Comparison of ENCODE assay signal across 8 mouse cellular contexts in the genomic region with DNA sequence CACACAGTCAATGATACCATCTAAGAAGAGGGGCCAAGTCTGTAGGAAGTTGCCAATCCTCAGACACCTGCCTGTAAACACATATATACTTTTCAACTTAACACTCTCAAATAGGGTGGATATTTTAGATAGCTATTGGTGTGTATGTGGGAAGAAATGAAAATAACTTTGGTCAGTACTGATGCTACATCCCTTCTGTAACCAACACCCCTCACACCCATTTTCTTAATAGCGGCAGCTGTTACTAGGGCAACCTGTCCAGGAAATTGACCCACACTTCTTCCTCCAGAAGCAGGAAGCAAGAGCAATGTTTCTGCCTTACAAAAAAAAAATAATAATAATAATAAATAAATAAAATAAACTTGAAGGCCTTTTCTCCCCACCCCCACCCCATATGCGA. TPM values are rescaled to one million over a fixed set of nuclear protein-coding genes. Genes with fewer than 3 reads are reported as not detected.
DNase-seq lines count a peak whose midpoint lies in the region; ATAC-seq and TF ChIP-seq lines count a peak whose summit lies in the region.

No protein-coding gene starts in this region.

- TF ChIP-seq CTCF in kidney, adult 2 months (conservative IDR thresholded peaks at IDR 0.05; ENCODE audit: insufficient read depth, insufficient read length, low read depth, low read length) = no peak
- no peak for TF ChIP-seq CTCF in bone marrow macrophage, adult 2 months (IDR thresholded peaks at IDR 0.05; ENCODE audit: low read depth, low read length)

- H3K4me3 ChIP-seq in kidney, adult 2 months (ENCODE audit: insufficient read depth, low read depth, low read length) = peak overlapping the region; percentile 74
- H3K4me3 ChIP-seq in bone marrow macrophage, adult 2 months (ENCODE audit: insufficient read depth, low read length) = peak overlapping the region; percentile 72
- H3K4me3 ChIP-seq in hindbrain, embryonic 15.5 days = peak overlapping the region; percentile 72
- H3K4me3 ChIP-seq in midbrain, embryonic 15.5 days = peak overlapping the region; percentile 82

- peaks cover 23% of the 10 kb centered on the region for H3K4me1 ChIP-seq in kidney, adult 2 months (ENCODE audit: control insufficient read depth, insufficient read depth, low read length)
- peaks cover 20% of the 10 kb centered on the region for H3K4me1 ChIP-seq in bone marrow macrophage, adult 2 months (ENCODE audit: control insufficient read depth, insufficient read depth, low read length)
- H3K4me1 ChIP-seq in hindbrain, embryonic 15.5 days (replicated peaks) = peaks cover 36% of the 10 kb centered on the region
- H3K4me1 ChIP-seq in midbrain, embryonic 15.5 days = peaks cover 34% of the 10 kb centered on the region

- no peaks in the 10 kb centered on the region for H3K27me3 ChIP-seq in kidney, adult 2 months (replicated peaks; ENCODE audit: control insufficient read depth, insufficient read depth, low read length)
- no peaks in the 10 kb centered on the region for H3K27me3 ChIP-seq in hindbrain, embryonic 15.5 days
- no peaks in the 10 kb centered on the region for H3K27me3 ChIP-seq in midbrain, embryonic 15.5 days (replicated peaks)

- 8% methylated on average over 2 of the region's 2 CpGs for WGBS in kidney, adult 2 months
- WGBS in hindbrain, embryonic 15.5 days = 15% methylated on average over 2 of the region's 2 CpGs
- 24% methylated on average over 2 of the region's 2 CpGs for WGBS in midbrain, embryonic 15.5 days

- ATAC-seq in hindbrain, embryonic 15.5 days (ENCODE audit: low FRiP score, low read depth) = no peak
- no peak for ATAC-seq in midbrain, embryonic 15.5 days (replicated peaks)
- no peak for ATAC-seq in megakaryocyte-erythroid progenitor cell, adult 5-6 weeks (replicated peaks; ENCODE audit: low FRiP score, low TSS enrichment, poor library complexity, severe bottlenecking)
- ATAC-seq in granulocyte monocyte progenitor cell, adult 5-6 weeks (replicated peaks; ENCODE audit: poor library complexity, severe bottlenecking) = no peak

- peak overlapping the region; percentile 90 for H3K4me2 ChIP-seq in hindbrain, embryonic 15.5 days
- peak overlapping the region; percentile 99 for H3K4me2 ChIP-seq in midbrain, embryonic 15.5 days

- peak overlapping the region; percentile 90 for H3K9ac ChIP-seq in hindbrain, embryonic 15.5 days
- H3K9ac ChIP-seq in midbrain, embryonic 15.5 days = peak overlapping the region; percentile 83

- H3K36me3 ChIP-seq in kidney, adult 2 months (ENCODE audit: control insufficient read depth, insufficient read depth, low read length) = no peaks in the 10 kb centered on the region
- no peaks in the 10 kb centered on the region for H3K36me3 ChIP-seq in hindbrain, embryonic 15.5 days
- H3K36me3 ChIP-seq in midbrain, embryonic 15.5 days (replicated peaks) = no peaks in the 10 kb centered on the region

- DNase-seq in kidney, adult 2 months = no peak
- DNase-seq in kidney, postnatal 14 days = no peak
- no peak for DNase-seq in testis, postnatal 14 days (ENCODE audit: low spot score)

- H3K27ac ChIP-seq in kidney, adult 2 months (ENCODE audit: insufficient read depth, low read depth, low read length) = no peak overlapping the region
- peak overlapping the region; percentile 90; the same call in 1 of the 2 replicates for H3K27ac ChIP-seq in bone marrow macrophage, adult 2 months (ENCODE audit: insufficient read depth, low read depth, low read length)
- peak overlapping the region; percentile 94; the same call in 1 of the 2 replicates for H3K27ac ChIP-seq in hindbrain, embryonic 15.5 days (replicated peaks)
- no peak overlapping the region for H3K27ac ChIP-seq in midbrain, embryonic 15.5 days

- no peaks in the 10 kb centered on the region for H3K9me3 ChIP-seq in hindbrain, embryonic 15.5 days
- H3K9me3 ChIP-seq in midbrain, embryonic 15.5 days = no peaks in the 10 kb centered on the region

- TF ChIP-seq POLR2A in kidney, adult 2 months (IDR thresholded peaks at IDR 0.05; ENCODE audit: low read depth, low read length) = no peak
- TF ChIP-seq POLR2A in bone marrow macrophage, adult 2 months (IDR thresholded peaks at IDR 0.05; ENCODE audit: borderline replicate concordance, low read depth, low read length) = no peak

RNA-seq across cellular contexts. Expression of a gene that starts 1.1 kb away (rescaled TPM):
- 22.9 and 23.6 TPM in 2 replicates for polyA plus RNA-seq in kidney, adult 2 months (2012; rRNA removed)
- 18.9 and 20.4 TPM in 2 replicates for polyA plus RNA-seq in bone marrow macrophage, adult 2 months (2012; ENCODE audit: insufficient read depth, insufficient read length, missing spikeins)
- polyA plus RNA-seq in hindbrain, embryonic 15.5 days (2015; fragmentation: Nextera tagmentation; extraction: Ambion mirVana) = 34.3 and 35.0 TPM in 2 replicates
- polyA plus RNA-seq in midbrain, embryonic 15.5 days (2015; fragmentation: Nextera tagmentation; extraction: Ambion mirVana) = 37.8 and 39.2 TPM in 2 replicates
- 39.0 and 39.3 TPM in 2 replicates for total RNA-seq in megakaryocyte-erythroid progenitor cell, adult 5-6 weeks (2014; fragmentation: Nextera tagmentation)
- total RNA-seq in megakaryocyte-erythroid progenitor cell, adult 5-6 weeks (2017) = 16.4 and 23.2 TPM in 2 replicates
- 29.3 and 47.1 TPM in 2 replicates for total RNA-seq in granulocyte monocyte progenitor cell, adult 5-6 weeks (2014; fragmentation: Nextera tagmentation)
- total RNA-seq in granulocyte monocyte progenitor cell, adult 5-6 weeks (2017) = 18.4 and 25.9 TPM in 2 replicates

RNA-seq across cellular contexts. Expression of a gene that starts 33.3 kb away (rescaled TPM):
- polyA plus RNA-seq in kidney, adult 2 months (2012; rRNA removed) = 51.4 and 55.4 TPM in 2 replicates
- 0.17 and 0.89 TPM in 2 replicates for polyA plus RNA-seq in bone marrow macrophage, adult 2 months (2012; ENCODE audit: insufficient read depth, insufficient read length, missing spikeins)
- polyA plus RNA-seq in hindbrain, embryonic 15.5 days (2015; fragmentation: Nextera tagmentation; extraction: Ambion mirVana) = 2.4 and 2.8 TPM in 2 replicates
- polyA plus RNA-seq in midbrain, embryonic 15.5 days (2015; fragmentation: Nextera tagmentation; extraction: Ambion mirVana) = 2.7 and 3.0 TPM in 2 replicates
- 0.22 TPM in 1 of 2 replicates, not detected in the other for total RNA-seq in megakaryocyte-erythroid progenitor cell, adult 5-6 weeks (2014; fragmentation: Nextera tagmentation)
- not detected in 2 replicates for total RNA-seq in megakaryocyte-erythroid progenitor cell, adult 5-6 weeks (2017)
- 0.82 TPM in 1 of 2 replicates, not detected in the other for total RNA-seq in granulocyte monocyte progenitor cell, adult 5-6 weeks (2014; fragmentation: Nextera tagmentation)
- total RNA-seq in granulocyte monocyte progenitor cell, adult 5-6 weeks (2017) = not detected in 2 replicates

RNA-seq across cellular contexts. Expression of a gene that starts 42.6 kb away (rescaled TPM):
- 12.9 and 16.2 TPM in 2 replicates for polyA plus RNA-seq in kidney, adult 2 months (2012; rRNA removed)
- polyA plus RNA-seq in bone marrow macrophage, adult 2 months (2012; ENCODE audit: insufficient read depth, insufficient read length, missing spikeins) = 0.72 and 0.83 TPM in 2 replicates
- polyA plus RNA-seq in hindbrain, embryonic 15.5 days (2015; fragmentation: Nextera tagmentation; extraction: Ambion mirVana) = 31.4 and 34.1 TPM in 2 replicates
- polyA plus RNA-seq in midbrain, embryonic 15.5 days (2015; fragmentation: Nextera tagmentation; extraction: Ambion mirVana) = 35.1 and 38.6 TPM in 2 replicates
- total RNA-seq in megakaryocyte-erythroid progenitor cell, adult 5-6 weeks (2014; fragmentation: Nextera tagmentation) = 1.7 and 7.3 TPM in 2 replicates
- 0.28 and 0.72 TPM in 2 replicates for total RNA-seq in megakaryocyte-erythroid progenitor cell, adult 5-6 weeks (2017)
- 2.1 and 4.2 TPM in 2 replicates for total RNA-seq in granulocyte monocyte progenitor cell, adult 5-6 weeks (2014; fragmentation: Nextera tagmentation)
- 0.88 and 0.99 TPM in 2 replicates for total RNA-seq in granulocyte monocyte progenitor cell, adult 5-6 weeks (2017)

RNA-seq across cellular contexts. Expression of a gene that starts 43.6 kb away (rescaled TPM):
- polyA plus RNA-seq in kidney, adult 2 months (2012; rRNA removed) = 19.4 and 22.8 TPM in 2 replicates
- 29.3 and 29.8 TPM in 2 replicates for polyA plus RNA-seq in bone marrow macrophage, adult 2 months (2012; ENCODE audit: insufficient read depth, insufficient read length, missing spikeins)
- 231 and 240 TPM in 2 replicates for polyA plus RNA-seq in hindbrain, embryonic 15.5 days (2015; fragmentation: Nextera tagmentation; extraction: Ambion mirVana)
- 263 and 264 TPM in 2 replicates for polyA plus RNA-seq in midbrain, embryonic 15.5 days (2015; fragmentation: Nextera tagmentation; extraction: Ambion mirVana)
- total RNA-seq in megakaryocyte-erythroid progenitor cell, adult 5-6 weeks (2014; fragmentation: Nextera tagmentation) = 113 and 117 TPM in 2 replicates
- 236 and 240 TPM in 2 replicates for total RNA-seq in megakaryocyte-erythroid progenitor cell, adult 5-6 weeks (2017)
- total RNA-seq in granulocyte monocyte progenitor cell, adult 5-6 weeks (2014; fragmentation: Nextera tagmentation) = 120 and 128 TPM in 2 replicates
- 176 and 204 TPM in 2 replicates for total RNA-seq in granulocyte monocyte progenitor cell, adult 5-6 weeks (2017)

RNA-seq across cellular contexts. Expression of a gene that starts 58.5 kb away (rescaled TPM):
- polyA plus RNA-seq in kidney, adult 2 months (2012; rRNA removed) = 20.7 and 25.3 TPM in 2 replicates
- 96.6 and 101 TPM in 2 replicates for polyA plus RNA-seq in bone marrow macrophage, adult 2 months (2012; ENCODE audit: insufficient read depth, insufficient read length, missing spikeins)
- 90.1 and 93.1 TPM in 2 replicates for polyA plus RNA-seq in hindbrain, embryonic 15.5 days (2015; fragmentation: Nextera tagmentation; extraction: Ambion mirVana)
- 83.4 and 89.2 TPM in 2 replicates for polyA plus RNA-seq in midbrain, embryonic 15.5 days (2015; fragmentation: Nextera tagmentation; extraction: Ambion mirVana)
- 37.0 and 38.1 TPM in 2 replicates for total RNA-seq in megakaryocyte-erythroid progenitor cell, adult 5-6 weeks (2014; fragmentation: Nextera tagmentation)
- total RNA-seq in megakaryocyte-erythroid progenitor cell, adult 5-6 weeks (2017) = 19.5 and 48.6 TPM in 2 replicates
- 31.7 and 47.1 TPM in 2 replicates for total RNA-seq in granulocyte monocyte progenitor cell, adult 5-6 weeks (2014; fragmentation: Nextera tagmentation)
- 35.5 and 44.1 TPM in 2 replicates for total RNA-seq in granulocyte monocyte progenitor cell, adult 5-6 weeks (2017)

Comparison
In these comparisons a context has a peak if more than half of its experiments do, and no peak if none do; other contexts are left out.
1. H3K27ac ChIP-seq: peak in bone marrow macrophage, adult 2 months (single experiment) and hindbrain, embryonic 15.5 days (single experiment); none in kidney, adult 2 months (single experiment) and midbrain, embryonic 15.5 days (single experiment).
2. RNA of a gene that starts 33.3 kb away (polyA plus RNA-seq): 51.4 to 55.4 TPM in kidney, adult 2 months; 2.4 to 2.8 TPM in hindbrain, embryonic 15.5 days, 2.7 to 3.0 TPM in midbrain, embryonic 15.5 days and 0.17 to 0.89 TPM in bone marrow macrophage, adult 2 months; every median in the first group is over 10 times any median in the second.
3. Peak in every context shown above with its lines, with median percentiles within 50 percentile points of each other: H3K4me3 ChIP-seq.